Mouse (Mus musculus) kidney, postnatal 25 days (tissue): Measurements from ENCODE around the gene Fgfr2.

Source experiments
- DNase-seq, 2 experiments: peaks; one replicate each; pipeline ENCODE4 v3.0.0; 2021; ENCODE audit warnings: mixed read lengths in 2 of 2

Fgfr2 gene

GRCm38 (mm10) chr7:132284048-132284737, 839.0 kb downstream of the Fgfr2 start:
- DNase-seq, result no peak

DNA sequence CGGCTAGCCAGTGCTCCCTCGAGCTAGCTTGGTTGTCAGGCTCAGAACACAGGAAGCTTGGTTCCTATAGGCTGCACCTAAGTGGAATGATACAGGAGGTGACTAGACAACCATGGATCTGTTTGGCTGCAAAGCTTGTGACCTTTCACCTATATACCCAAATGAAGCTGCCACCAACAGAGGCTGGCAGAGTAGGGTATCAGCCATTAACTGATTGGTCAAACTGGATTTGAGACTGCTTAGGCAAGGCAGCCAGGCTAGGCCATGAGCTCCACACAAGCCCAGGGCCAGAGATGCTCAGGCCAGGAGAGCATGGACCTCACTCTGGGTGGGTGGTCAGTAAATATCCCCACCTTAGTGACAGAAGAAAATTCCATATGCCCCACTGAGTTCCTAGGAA, 840.6 kb downstream of the Fgfr2 start:
- DNase-seq, result no peak

DNA sequence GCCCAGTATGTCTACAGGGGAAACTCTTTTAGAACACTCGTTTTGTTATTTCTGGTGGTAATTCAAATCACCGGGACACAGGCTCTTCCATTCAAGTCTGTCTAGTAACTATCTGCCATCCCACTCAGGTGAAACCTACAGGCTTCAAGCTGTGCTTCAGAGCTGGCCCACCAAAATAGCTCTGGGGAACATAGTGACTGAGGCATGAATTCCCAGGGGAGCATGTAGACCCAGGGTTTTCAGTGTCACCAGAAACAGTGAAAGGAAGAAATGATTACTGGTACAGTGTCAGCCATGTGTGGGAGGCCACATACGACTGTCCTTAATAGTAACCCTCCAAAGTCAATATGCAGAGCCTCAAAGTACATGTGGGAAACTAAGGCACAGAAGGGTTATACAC, 841.0 kb downstream of the Fgfr2 start:
- no peak for DNase-seq

DNA sequence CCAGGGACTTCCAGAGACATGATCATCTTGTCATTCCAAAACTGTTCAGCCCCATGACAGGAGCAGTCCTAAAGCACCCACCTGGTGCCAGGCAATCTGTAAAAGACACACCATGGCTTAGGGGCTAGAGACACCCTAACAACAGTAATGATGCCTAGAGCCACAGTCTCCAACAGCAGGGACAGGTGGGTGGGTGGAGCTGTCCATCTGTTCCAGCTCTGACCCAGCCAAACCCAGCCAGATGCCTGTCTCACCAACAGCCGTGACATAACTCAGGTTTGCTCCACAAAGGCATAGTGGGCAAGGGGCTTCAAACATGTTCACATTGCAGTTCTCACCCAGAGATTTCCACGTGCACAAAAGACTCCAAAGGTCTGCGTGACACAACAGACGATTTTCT, 841.4 kb downstream of the Fgfr2 start:
- no peak for DNase-seq

DNA sequence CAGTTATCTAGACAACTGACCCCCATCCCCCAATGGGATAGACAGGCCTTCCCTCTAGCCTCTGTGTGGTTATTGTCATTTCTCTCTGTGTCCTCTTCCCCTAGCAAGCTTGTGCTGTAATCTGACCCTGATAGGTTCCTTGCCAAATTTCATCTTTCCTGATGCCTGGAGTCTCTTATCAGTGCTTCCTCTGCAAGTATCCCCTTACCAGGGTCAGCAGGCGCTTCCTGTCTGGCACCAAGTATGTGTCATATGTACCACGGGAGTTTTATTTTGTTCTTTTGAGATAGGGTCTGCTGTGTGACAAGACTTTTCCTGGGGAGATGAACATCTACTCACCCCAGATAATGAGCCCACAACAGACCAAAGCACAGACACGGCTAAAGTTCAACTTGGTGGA, 844.5 kb downstream of the Fgfr2 start:
- peak; percentile 63 to 83 for DNase-seq

DNA sequence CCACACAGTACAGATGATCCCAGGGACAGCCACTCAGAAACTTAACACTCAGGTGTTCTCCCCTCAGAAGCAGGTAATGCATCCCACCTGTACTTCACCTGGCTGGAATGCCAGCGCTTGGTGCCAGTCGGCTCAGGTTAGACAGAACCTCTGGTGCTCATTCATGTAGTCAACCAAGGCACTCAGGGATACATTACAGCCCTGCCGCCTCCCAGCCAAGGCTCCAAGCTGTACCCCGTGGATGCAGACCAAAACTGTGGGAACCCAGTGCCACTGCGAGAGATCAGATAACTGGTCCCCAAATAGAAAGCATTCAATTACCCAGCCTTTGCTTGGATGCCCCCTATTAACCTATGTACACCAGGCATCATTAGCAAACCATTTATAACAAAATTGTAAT, 846.9 kb downstream of the Fgfr2 start:
- no peak for DNase-seq

- DNase-seq, result no peak
These were observed 849.2 kb downstream of the Fgfr2 start for GRCm38 (mm10) chr7:132273741-132274513.

- no peak for DNase-seq
These were observed 850.2 kb downstream of the Fgfr2 start for GRCm38 (mm10) chr7:132272984-132273383.

GRCm38 (mm10) chr7:132270364-132270763, 852.8 kb downstream of the Fgfr2 start:
- no peak for DNase-seq

- no peak for DNase-seq
These were observed 853.5 kb downstream of the Fgfr2 start for GRCm38 (mm10) chr7:132269661-132270060.

DNA sequence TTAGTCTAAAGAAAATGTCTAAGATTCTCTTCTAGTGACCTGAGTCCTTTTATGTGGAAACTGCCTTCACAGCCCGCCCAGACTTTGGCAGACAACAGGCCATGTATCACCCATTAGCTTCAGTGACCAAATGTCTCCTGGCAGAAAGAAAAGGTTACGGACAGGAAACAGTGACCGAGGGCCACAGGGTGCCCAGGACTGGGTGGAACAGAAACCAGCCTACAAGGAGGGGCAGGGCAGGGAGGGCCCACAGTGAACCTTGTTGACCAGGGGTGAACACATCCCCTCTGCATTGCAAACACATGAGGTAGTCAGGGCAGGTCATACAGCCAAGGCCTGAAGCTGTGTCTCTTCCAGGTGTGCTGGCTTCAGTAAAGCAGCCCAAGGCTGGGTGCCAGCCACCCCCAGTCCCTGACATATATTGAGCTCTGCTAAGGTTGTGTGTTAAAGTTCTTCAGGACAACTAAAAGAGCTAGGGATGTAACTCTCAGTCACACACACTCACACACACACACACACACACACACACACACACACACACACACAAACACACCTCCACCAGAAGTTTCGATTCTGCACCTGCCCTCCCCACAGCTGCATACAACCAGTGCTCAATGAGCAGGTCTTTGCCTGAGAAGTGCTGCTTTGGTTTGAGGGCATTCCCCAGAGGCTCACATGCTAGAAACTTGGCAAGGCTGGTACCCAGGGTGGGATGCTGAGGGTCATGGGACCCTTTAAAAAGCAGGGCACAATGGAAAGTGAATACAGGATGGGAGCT, 855.2 kb downstream of the Fgfr2 start:
- DNase-seq, result no peak

GRCm38 (mm10) chr7:132264763-132265162, 858.4 kb downstream of the Fgfr2 start:
- DNase-seq, result no peak

- DNase-seq, result no peak
These were observed 860.0 kb downstream of the Fgfr2 start for GRCm38 (mm10) chr7:132263186-132263585.

DNA sequence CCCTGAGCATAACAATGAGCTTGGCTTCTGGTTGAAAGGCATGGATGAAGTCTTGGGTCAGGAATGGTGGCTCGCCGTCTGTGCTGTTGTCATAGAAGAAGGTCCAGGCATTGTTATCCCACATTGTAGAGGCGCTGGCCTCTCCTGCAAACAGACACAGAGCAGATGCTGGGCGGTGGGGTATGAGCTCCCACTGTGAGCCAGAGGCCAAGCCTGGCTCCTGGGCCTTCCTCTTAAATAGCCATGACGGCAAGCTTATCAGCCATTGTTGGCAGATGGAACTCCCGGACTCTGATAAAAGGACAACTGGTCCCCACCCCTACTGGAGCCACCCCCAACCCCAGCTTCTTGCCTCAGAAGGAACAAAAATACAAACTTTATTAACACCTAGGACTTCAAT, 860.5 kb downstream of the Fgfr2 start:
- no peak for DNase-seq

GRCm38 (mm10) chr7:132261885-132262284, 861.3 kb downstream of the Fgfr2 start:
- no peak for DNase-seq

GRCm38 (mm10) chr7:132260632-132261031, 862.5 kb downstream of the Fgfr2 start:
- DNase-seq, result no peak

- DNase-seq, result no peak
These were observed 864.3 kb downstream of the Fgfr2 start for GRCm38 (mm10) chr7:132258817-132259216.

DNA sequence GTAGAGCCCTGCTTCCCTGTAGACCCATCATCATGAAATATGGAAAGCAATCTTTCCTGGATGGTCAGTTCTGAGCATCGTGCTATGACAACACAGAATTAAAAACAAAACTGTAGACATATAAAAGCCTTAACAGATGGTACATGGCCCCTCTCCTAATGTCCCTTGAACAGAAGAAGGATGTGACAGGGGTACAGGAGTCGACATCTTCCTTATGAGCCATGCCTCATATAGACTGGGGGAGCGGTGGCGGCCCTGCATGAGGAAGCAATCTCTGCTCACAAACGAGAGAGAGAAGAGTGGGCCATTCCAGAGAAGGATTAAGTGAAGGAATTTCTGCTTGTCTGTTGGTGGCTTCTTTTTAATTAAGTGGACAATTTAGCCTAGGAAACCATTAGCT, 864.9 kb downstream of the Fgfr2 start:
- no peak for DNase-seq

GRCm38 (mm10) chr7:132253513-132253912, 869.6 kb downstream of the Fgfr2 start:
- DNase-seq, result no peak

GRCm38 (mm10) chr7:132253078-132253477, 870.1 kb downstream of the Fgfr2 start:
- DNase-seq, result no peak

- DNase-seq, result no peak
These were observed 873.5 kb downstream of the Fgfr2 start for GRCm38 (mm10) chr7:132249563-132250119.

DNA sequence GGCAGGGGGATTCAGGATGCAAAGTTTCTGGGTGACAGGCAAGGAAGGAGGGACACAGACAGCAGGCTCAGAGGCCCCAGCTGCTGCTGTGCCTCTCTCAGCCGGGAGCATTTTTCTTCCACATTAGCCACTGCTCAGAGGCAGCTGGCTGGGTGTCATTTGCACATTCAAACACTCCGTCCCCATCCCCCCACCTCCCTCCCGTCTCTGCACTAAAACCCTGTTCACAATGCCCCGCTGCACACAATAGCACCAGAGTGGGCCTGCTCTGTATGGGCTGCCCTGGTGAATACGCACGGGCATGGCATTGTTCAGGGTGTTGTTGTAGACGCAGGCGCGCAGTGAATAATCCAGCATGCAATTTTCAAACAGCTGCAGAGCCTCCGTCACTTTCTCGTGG, 875.6 kb downstream of the Fgfr2 start:
- DNase-seq, result no peak

DNA sequence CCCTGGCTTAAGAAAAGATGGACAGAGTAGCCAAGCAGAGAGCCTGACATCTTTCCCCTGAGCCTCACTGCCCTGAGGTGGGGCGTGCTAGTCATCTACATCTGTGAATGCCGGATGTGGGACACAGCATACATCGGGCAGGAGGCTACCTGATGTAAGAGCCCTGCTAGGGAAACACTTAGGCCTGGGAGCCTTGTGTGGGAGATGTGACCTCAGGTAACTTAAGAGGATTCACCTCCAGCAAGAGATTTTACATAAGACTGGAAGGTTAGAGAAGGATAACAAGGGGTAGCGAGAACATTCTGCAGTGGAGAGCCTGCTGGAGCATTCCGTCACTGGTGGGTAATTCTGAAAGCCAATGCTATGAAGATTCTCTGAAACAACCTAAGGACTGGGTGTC, 876.1 kb downstream of the Fgfr2 start:
- no peak for DNase-seq
